In genomic region chr14:73470593-73470992, GRCm38 (mm10) we compare ENCODE assay signal across 19 mouse cellular contexts. TPM values are rescaled to one million over a fixed set of nuclear protein-coding genes. Genes with fewer than 3 reads are reported as not detected.
DNase-seq lines count a peak whose midpoint lies in the region; ATAC-seq and TF ChIP-seq lines count a peak whose summit lies in the region.
"Had no signal": no experiment of that assay in that cellular context is flagged by ENCODE, and none has a peak within 500 bp of the region (broad histone marks: within the 10 kb centered on the region; RNA-seq: fewer than 3 reads in every experiment).

No protein-coding gene starts in this region.

- no peaks in the 10 kb centered on the region for H3K9me3 ChIP-seq in limb, embryonic 15.5 days
- no peaks in the 10 kb centered on the region for H3K9me3 ChIP-seq in limb, embryonic 10.5 days (replicated peaks)
- H3K9me3 ChIP-seq in lung, embryonic 16.5 days (ENCODE audit: control insufficient read depth, low read length): no peaks in the 10 kb centered on the region
- H3K9me3 ChIP-seq in forebrain, postnatal 0 days (ENCODE audit: low read length): no peaks in the 10 kb centered on the region
- H3K9me3 ChIP-seq: embryonic facial prominence, embryonic 12.5 days; G1E; hindbrain, embryonic 13.5 days; kidney, embryonic 15.5 days; neural tube, embryonic 12.5 days had no signal

- no peak overlapping the region for H3K9ac ChIP-seq in limb, embryonic 15.5 days
- no peak overlapping the region for H3K9ac ChIP-seq in lung, embryonic 16.5 days (ENCODE audit: low read length)
- no peak overlapping the region for H3K9ac ChIP-seq in forebrain, postnatal 0 days
- H3K9ac ChIP-seq: embryonic facial prominence, embryonic 12.5 days; hindbrain, embryonic 13.5 days; kidney, embryonic 15.5 days; neural tube, embryonic 12.5 days had no signal

- no peaks in the 10 kb centered on the region for H3K27me3 ChIP-seq in limb, embryonic 15.5 days
- no peaks in the 10 kb centered on the region for H3K27me3 ChIP-seq in limb, embryonic 10.5 days (ENCODE audit: low read depth, poor library complexity, severe bottlenecking)
- no peaks in the 10 kb centered on the region for H3K27me3 ChIP-seq in lung, embryonic 16.5 days (ENCODE audit: control insufficient read depth, insufficient read depth, low read depth, low read length)
- H3K27me3 ChIP-seq in forebrain, postnatal 0 days (ENCODE audit: insufficient read depth, low read length): no peaks in the 10 kb centered on the region
- H3K27me3 ChIP-seq: embryonic facial prominence, embryonic 12.5 days; hindbrain, embryonic 13.5 days; kidney, embryonic 15.5 days; neural tube, embryonic 12.5 days had no signal

- WGBS in limb, embryonic 15.5 days: 33% methylated on average over 8 of the region's 8 CpGs
- WGBS in limb, embryonic 10.5 days: 78% methylated on average over 8 of the region's 8 CpGs
- WGBS in lung, embryonic 16.5 days: 46% methylated on average over 8 of the region's 8 CpGs
- WGBS in forebrain, postnatal 0 days: 72% methylated on average over 8 of the region's 8 CpGs

- H3K4me1 ChIP-seq in limb, embryonic 15.5 days: peaks cover 25% of the 10 kb centered on the region
- peaks cover 12% of the 10 kb centered on the region for H3K4me1 ChIP-seq in limb, embryonic 10.5 days
- peaks cover 15% of the 10 kb centered on the region for H3K4me1 ChIP-seq in lung, embryonic 16.5 days (replicated peaks; ENCODE audit: control insufficient read depth, insufficient read depth, low read length)
- no peaks in the 10 kb centered on the region for H3K4me1 ChIP-seq in forebrain, postnatal 0 days (ENCODE audit: insufficient read depth)
- H3K4me1 ChIP-seq: neural tube, embryonic 12.5 days had no signal

- peak overlapping the region; percentile 27; the same call in 1 of the 2 replicates for H3K27ac ChIP-seq in limb, embryonic 15.5 days
- H3K27ac ChIP-seq in limb, embryonic 10.5 days: no peak overlapping the region
- H3K27ac ChIP-seq in lung, embryonic 16.5 days (ENCODE audit: low read length): peak overlapping the region; percentile 68
- H3K27ac ChIP-seq in forebrain, postnatal 0 days (ENCODE audit: low read depth, low read length): no peak overlapping the region
- H3K27ac ChIP-seq: embryonic facial prominence, embryonic 12.5 days; hindbrain, embryonic 13.5 days; kidney, embryonic 15.5 days; neural tube, embryonic 12.5 days had no signal

- no peaks in the 10 kb centered on the region for H3K36me3 ChIP-seq in limb, embryonic 15.5 days
- no peaks in the 10 kb centered on the region for H3K36me3 ChIP-seq in limb, embryonic 10.5 days
- no peaks in the 10 kb centered on the region for H3K36me3 ChIP-seq in lung, embryonic 16.5 days (ENCODE audit: control insufficient read depth, insufficient read depth, low read length)
- no peaks in the 10 kb centered on the region for H3K36me3 ChIP-seq in forebrain, postnatal 0 days (ENCODE audit: insufficient read depth)
- H3K36me3 ChIP-seq: embryonic facial prominence, embryonic 12.5 days; G1E; hindbrain, embryonic 13.5 days; kidney, embryonic 15.5 days; neural tube, embryonic 12.5 days had no signal

- no peak overlapping the region for H3K4me2 ChIP-seq in limb, embryonic 15.5 days
- no peak overlapping the region for H3K4me2 ChIP-seq in lung, embryonic 16.5 days (ENCODE audit: low read depth, low read length)
- no peak overlapping the region for H3K4me2 ChIP-seq in forebrain, postnatal 0 days (ENCODE audit: low read depth)
- H3K4me2 ChIP-seq: embryonic facial prominence, embryonic 12.5 days; heart, embryonic 11.5 days; hindbrain, embryonic 13.5 days; kidney, embryonic 15.5 days; neural tube, embryonic 12.5 days had no signal

- DNase-seq in limb, embryonic 10.5 days (ENCODE audit: low spot score): no peak
- peak; percentile 40 for DNase-seq in R1 (ENCODE audit: low read depth, low spot score)
- DNase-seq in thymus, postnatal 0 days (ENCODE audit: low spot score): peak; percentile 26
- DNase-seq in forebrain, postnatal 0 days: no peak
- DNase-seq in urinary bladder, postnatal 4 days (ENCODE audit: low spot score in 2 of 2): no peak
- no peak for DNase-seq in retina, postnatal 1 day
- DNase-seq: adrenal gland, adult 8-10 months; cerebellum, adult 11-12 months; cerebellum, postnatal 36 days; heart, postnatal 14 days; right cerebral cortex, postnatal 25 days had no signal

- TF ChIP-seq CTCF in forebrain, postnatal 0 days (IDR thresholded peaks at IDR 0.05; ENCODE audit: low read depth): no peak

- no peak overlapping the region for H3K4me3 ChIP-seq in limb, embryonic 15.5 days
- H3K4me3 ChIP-seq in limb, embryonic 10.5 days: no peak overlapping the region
- no peak overlapping the region for H3K4me3 ChIP-seq in lung, embryonic 16.5 days (ENCODE audit: low read length)
- H3K4me3 ChIP-seq in forebrain, postnatal 0 days (ENCODE audit: low read depth, low read length): no peak overlapping the region
- H3K4me3 ChIP-seq: embryonic facial prominence, embryonic 12.5 days; hindbrain, embryonic 13.5 days; kidney, embryonic 15.5 days; neural tube, embryonic 12.5 days had no signal

- no peak for ATAC-seq in limb, embryonic 15.5 days (ENCODE audit: insufficient number of reproducible peaks, low FRiP score, low TSS enrichment, low read depth)
- ATAC-seq in lung, embryonic 16.5 days (ENCODE audit: low read depth): peak; percentile 80
- ATAC-seq in forebrain, postnatal 0 days: no peak

RNA-seq across cellular contexts. Expression of gene Med4, which starts 39.2 kb away (rescaled TPM):
- polyA plus RNA-seq in limb, embryonic 15.5 days (2015; fragmentation: Nextera tagmentation; extraction: Ambion mirVana): 78.4 and 86.2 TPM in 2 replicates
- polyA plus RNA-seq in limb, embryonic 10.5 days (2016; fragmentation: Nextera tagmentation; extraction: Ambion mirVana): 120 and 123 TPM in 2 replicates
- 86.2 and 91.1 TPM in 2 replicates for polyA plus RNA-seq in lung, embryonic 16.5 days (2015; fragmentation: Nextera tagmentation; extraction: Ambion mirVana)
- 80.7 and 90.5 TPM in 2 replicates for polyA plus RNA-seq in thymus, postnatal 0 days (2015; fragmentation: Nextera tagmentation; extraction: Ambion mirVana)
- total RNA-seq in forebrain, postnatal 0 days (2014; rRNA removed): 38.4 and 50.7 TPM in 2 replicates
- 85.4 and 89.6 TPM in 2 replicates for polyA plus RNA-seq in forebrain, postnatal 0 days (2015; fragmentation: Nextera tagmentation; extraction: Ambion mirVana)

RNA-seq across cellular contexts. Expression of gene Sucla2, which starts 54.5 kb away (rescaled TPM):
- polyA plus RNA-seq in limb, embryonic 15.5 days (2015; fragmentation: Nextera tagmentation; extraction: Ambion mirVana): 99.5 and 109 TPM in 2 replicates
- 90.6 and 102 TPM in 2 replicates for polyA plus RNA-seq in limb, embryonic 10.5 days (2016; fragmentation: Nextera tagmentation; extraction: Ambion mirVana)
- 107 and 109 TPM in 2 replicates for polyA plus RNA-seq in lung, embryonic 16.5 days (2015; fragmentation: Nextera tagmentation; extraction: Ambion mirVana)
- polyA plus RNA-seq in thymus, postnatal 0 days (2015; fragmentation: Nextera tagmentation; extraction: Ambion mirVana): 90.3 and 90.9 TPM in 2 replicates
- total RNA-seq in forebrain, postnatal 0 days (2014; rRNA removed): 95.7 and 106 TPM in 2 replicates
- polyA plus RNA-seq in forebrain, postnatal 0 days (2015; fragmentation: Nextera tagmentation; extraction: Ambion mirVana): 144 and 148 TPM in 2 replicates

Comparison
In these comparisons a context has a peak if more than half of its experiments do, and no peak if none do; other contexts are left out.
1. H3K27ac ChIP-seq: peak in limb, embryonic 15.5 days (single experiment) and lung, embryonic 16.5 days (single experiment); none in limb, embryonic 10.5 days (single experiment) and forebrain, postnatal 0 days (single experiment).
2. DNase-seq: peak in R1 (single experiment) and thymus, postnatal 0 days (single experiment); none in limb, embryonic 10.5 days (single experiment), forebrain, postnatal 0 days (single experiment), urinary bladder, postnatal 4 days (0 of 2) and retina, postnatal 1 day (single experiment).